Mouse (Mus musculus) bone marrow, adult 2 months (tissue): ENCODE measurements around the gene Ube2v1. TPM values are rescaled to one million over a fixed set of nuclear protein-coding genes. Genes with fewer than 3 reads are reported as not detected.

Experiments
- H3K27ac ChIP-seq: fragments of 200-500 bp; 2 replicates; pipeline ENCODE4 v1.5.1; 2012; ENCODE audit warnings: low read depth, mild to moderate bottlenecking, control low read depth, inconsistent platforms, low read length; ENCODE audit not compliant: control insufficient read depth, poor library complexity, insufficient read depth
- H3K4me1 ChIP-seq: fragments of 200-500 bp; 2 replicates; pipeline ENCODE4 v1.6.1; 2011; ENCODE audit warnings: low read length; ENCODE audit not compliant: control insufficient read depth, insufficient read depth
- H3K4me3 ChIP-seq: fragments of 200-500 bp; replicated peaks from 2 replicates; pipeline ENCODE3; 2011; ENCODE audit warnings: mild to moderate bottlenecking, low read depth, low read length, control low read depth; ENCODE audit not compliant: control insufficient read depth
- CTCF ChIP-seq: fragments of 200-500 bp; IDR thresholded peaks from 2 replicates; pipeline ENCODE4 v1.5.1; 2011; ENCODE audit warnings: low read length, control low read depth; ENCODE audit not compliant: control insufficient read depth, insufficient read depth
- POLR2A ChIP-seq: fragments of 200-500 bp; IDR thresholded peaks from 2 replicates; pipeline ENCODE4 v1.6.1; 2011; ENCODE audit warnings: low read depth, mild to moderate bottlenecking, control low read depth, low read length, borderline replicate concordance; ENCODE audit not compliant: control insufficient read depth
- WGBS: fragments of 180-500 bp; shearing (Covaris S2); methylation state at CpG from one replicate; pipeline ENCODE4 v1.1.7; 2018; 5-methylcytosine and 5-hydroxymethylcytosine counted together
- polyA plus RNA-seq: library from polyadenylated mRNA; stranded (reverse); fragments of >200 nt; gene quantifications from 2 replicates; pipeline ENCODE4 v1.2.4, GENCODE M21; 2011; ENCODE audit warnings: low replicate concordance; ENCODE audit not compliant: missing spikeins, insufficient read depth, insufficient read length

Ube2v1 gene
- polyA plus RNA-seq, 1 experiment, result 124 TPM

DNA sequence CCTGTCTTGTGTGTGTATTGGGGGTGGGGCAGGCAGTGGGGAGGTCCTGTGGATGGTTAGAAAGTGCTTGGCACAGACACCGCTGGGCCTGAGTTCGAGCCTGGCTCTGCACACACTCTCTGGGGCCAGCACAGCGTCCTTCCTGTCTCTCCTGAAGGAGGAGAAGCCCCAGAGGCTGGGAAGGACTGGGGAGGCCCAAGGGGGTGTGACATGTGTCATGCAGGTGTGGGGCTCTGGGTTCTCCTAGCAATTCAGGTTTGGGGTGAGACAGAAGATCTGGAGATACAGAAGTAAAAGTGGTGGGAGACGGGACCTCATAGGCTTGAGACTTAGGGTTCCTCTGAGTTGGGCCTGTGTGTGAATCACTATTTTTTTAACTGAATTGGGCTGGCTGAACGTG, 68.9 kb downstream of the Ube2v1 start:
- no peak for TF ChIP-seq CTCF
- no peak for TF ChIP-seq POLR2A

DNA sequence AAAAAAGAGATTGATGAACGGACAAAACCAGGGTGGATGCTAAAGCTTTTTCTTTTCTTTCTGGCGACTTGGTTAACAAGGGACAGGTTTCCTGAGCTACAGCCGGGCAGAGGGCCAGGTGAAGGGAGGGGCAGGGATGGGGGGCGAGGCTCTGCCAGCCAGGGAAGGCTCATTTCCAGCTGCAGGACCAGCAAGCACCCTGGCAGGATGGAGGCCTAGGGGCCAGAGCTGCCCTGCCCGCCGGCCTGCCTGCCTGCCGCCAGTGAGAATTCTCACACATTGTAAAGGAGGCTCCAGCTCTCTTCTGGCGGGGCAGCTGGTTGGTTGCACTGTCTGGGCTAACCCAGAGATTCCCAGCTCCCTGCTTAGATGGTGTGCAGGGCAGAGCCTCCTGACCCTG, 69.8 kb downstream of the Ube2v1 start:
- TF ChIP-seq CTCF (no peak), POLR2A (no peak)
- no peak overlapping the region for H3K4me3 ChIP-seq
- H3K4me1 ChIP-seq, result no peaks in the 10 kb centered on the region
- no peak overlapping the region for H3K27ac ChIP-seq
- 18% methylated on average over 8 of the region's 8 CpGs for WGBS

More for the DNA sequence above, 68.9 kb downstream of the Ube2v1 start:
- Histone ChIP-seq H3K27ac (no peak overlapping the region), H3K4me1 (no peaks in the 10 kb centered on the region), H3K4me3 (no peak overlapping the region)
- 80% methylated on average over 5 of the region's 5 CpGs for WGBS

DNA sequence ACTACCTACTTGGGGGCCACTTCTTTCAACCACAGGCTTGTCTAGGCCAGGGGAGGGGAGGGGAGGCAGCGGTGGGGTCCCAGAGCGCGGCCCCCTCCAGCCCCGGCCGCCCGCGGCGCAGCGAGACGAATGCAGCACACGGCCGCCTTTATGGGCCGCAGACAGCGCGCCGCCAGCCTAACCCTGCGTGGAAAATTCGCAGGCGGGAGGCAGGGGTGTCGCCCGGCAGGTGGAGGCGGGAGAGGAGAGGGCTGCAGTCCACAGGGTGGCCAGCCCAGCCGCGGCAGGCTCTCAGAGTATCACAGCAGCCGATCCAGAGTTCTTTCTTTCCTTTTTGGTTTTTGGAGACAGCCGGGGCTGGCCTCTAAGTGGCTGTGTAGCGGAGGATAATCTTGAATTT, 72.5 kb downstream of the Ube2v1 start:
- 27% methylated on average over 27 of the region's 27 CpGs for WGBS
- Histone ChIP-seq H3K27ac (no peak overlapping the region), H3K4me1 (no peaks in the 10 kb centered on the region), H3K4me3 (no peak overlapping the region)
- TF ChIP-seq POLR2A (no peak), CTCF (no peak)

Other genes with a start within 250 kb of the Ube2v1 start
- gene Slc9a8, start 210.4 kb downstream of the Ube2v1 start, polyA plus RNA-seq, result 20.2 and 49.4 TPM in 2 replicates
- 22.4 and 33.5 TPM in 2 replicates for gene Rnf114, start 139.4 kb downstream of the Ube2v1 start, polyA plus RNA-seq
- gene Spata2, start 139.2 kb downstream of the Ube2v1 start, polyA plus RNA-seq, result 4.9 and 9.1 TPM in 2 replicates
- 1.9 TPM in 1 of 2 replicates, not detected in the other for gene Snai1, start 93.9 kb downstream of the Ube2v1 start, polyA plus RNA-seq
- gene Gm20431, start 29.4 kb upstream of the Ube2v1 start, polyA plus RNA-seq, result not detected in 2 replicates
- 13.0 and 19.5 TPM in 2 replicates for gene Cebpb, start 56.8 kb upstream of the Ube2v1 start, polyA plus RNA-seq
- gene Tmem189, start 57.7 kb upstream of the Ube2v1 start, polyA plus RNA-seq, result 20.8 and 36.2 TPM in 2 replicates